Mouse (Mus musculus) liver, adult 2 months (tissue): ENCODE results near the gene Rnpepl1.

Source experiments
- CTCF ChIP-seq: fragments of 200-500 bp; IDR thresholded peaks from 2 replicates; pipeline ENCODE4 v1.5.1; 2011; ENCODE audit warnings: low read depth, low read length, control low read depth
- POLR2A ChIP-seq: fragments of 200-500 bp; IDR thresholded peaks from 2 replicates; pipeline ENCODE4 v1.6.1; 2011; ENCODE audit warnings: low read length, control low read depth; ENCODE audit not compliant: insufficient read depth; ENCODE audit errors: extremely low read depth

- TF ChIP-seq CTCF, result no peak
- no peak for TF ChIP-seq POLR2A
Measured at GRCm38 (mm10) chr1:92919151-92919550, 8.6 kb downstream of the Rnpepl1 start.
